Mouse (Mus musculus) induced T-regulatory cell, adult 2 months (primary cell): Measurements from ENCODE around the gene Gabrr1.
A peak's percentile ranks its signal among the peaks of the same experiment; 100 is the strongest.
"Not testable (repeated sequence)": the region's sequence is repeated elsewhere in the genome, so short reads cannot be mapped to it uniquely, and the experiment has no call there.

Source experiments
- DNase-seq: peaks from one replicate; pipeline ENCODE4 v3.0.0-alpha.2; 2012; ENCODE audit warnings: low read depth

The Gabrr1 gene

GRCm38 (mm10) chr4:33132221-33132620 lies at the start of gene Gabrr1:
Gene Gabrr1 (plus strand): TSS chr4:33132521.
- DNase-seq = no peak

GRCm38 (mm10) chr4:33099118-33099694 lies 33.1 kb upstream of the Gabrr1 start:
- no peak for DNase-seq

DNA sequence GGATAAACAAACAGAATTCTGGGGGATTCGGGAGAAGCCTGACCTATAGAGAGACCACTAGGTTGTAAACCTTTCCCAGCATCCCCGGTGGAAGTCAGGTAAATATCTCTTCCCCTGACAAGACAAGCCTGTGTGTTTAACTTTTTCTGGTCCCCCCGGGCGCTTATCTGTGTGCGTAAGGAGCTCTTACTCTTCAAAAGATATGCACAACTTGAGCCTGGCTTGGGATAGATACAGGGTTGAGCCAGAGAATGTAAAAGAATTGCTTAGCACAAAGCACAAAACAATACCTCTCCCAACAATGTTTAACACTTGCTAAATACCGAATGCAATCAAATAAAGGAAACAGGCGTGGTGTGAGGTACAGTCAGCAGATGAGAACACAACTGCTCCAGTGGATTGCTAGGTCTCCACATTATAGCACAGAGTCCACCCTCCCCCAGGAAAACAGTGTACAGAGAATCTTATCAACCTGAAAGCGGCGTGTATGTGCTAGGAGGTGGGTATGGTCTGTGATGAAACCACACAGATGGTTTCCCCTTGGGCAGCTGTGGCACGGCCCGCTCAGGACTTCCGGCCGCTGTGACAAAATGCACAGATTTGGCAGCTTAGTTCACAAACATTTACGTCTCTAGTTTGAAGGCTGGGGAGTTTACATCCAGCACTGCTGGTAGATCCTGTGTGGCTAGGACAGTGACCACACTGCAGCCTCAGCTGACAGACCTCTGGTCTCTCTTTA lies 22.4 kb upstream of the Gabrr1 start:
- peak; percentile 59 for DNase-seq

- peak; percentile 32 for DNase-seq
Observed at GRCm38 (mm10) chr4:33110845-33111244, 21.5 kb upstream of the Gabrr1 start.

GRCm38 (mm10) chr4:33111358-33111757 lies 21.0 kb upstream of the Gabrr1 start:
- DNase-seq = no peak

GRCm38 (mm10) chr4:33112866-33113265 lies 19.5 kb upstream of the Gabrr1 start:
- not testable (repeated sequence) for DNase-seq

DNA sequence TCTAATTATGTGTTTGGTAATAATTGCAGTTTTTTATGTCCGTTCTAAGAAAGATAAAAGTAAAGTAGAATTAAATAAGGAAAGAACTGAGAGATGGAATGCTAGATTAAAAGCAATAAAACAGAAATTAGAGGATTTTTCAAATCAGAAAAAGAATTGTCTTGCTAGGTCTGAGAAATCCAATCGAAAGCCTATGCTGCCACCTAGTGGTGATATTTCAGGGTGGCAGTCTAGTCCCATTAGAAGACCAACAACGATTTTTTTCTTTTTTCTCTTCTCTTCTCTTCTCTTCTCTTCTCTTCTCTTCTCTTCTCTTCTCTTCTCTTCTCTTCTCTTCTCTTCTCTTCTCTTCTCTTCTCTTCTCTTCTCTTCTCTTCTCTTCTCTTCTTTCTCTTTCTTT lies 13.2 kb upstream of the Gabrr1 start:
- DNase-seq = peak; percentile 89

DNA sequence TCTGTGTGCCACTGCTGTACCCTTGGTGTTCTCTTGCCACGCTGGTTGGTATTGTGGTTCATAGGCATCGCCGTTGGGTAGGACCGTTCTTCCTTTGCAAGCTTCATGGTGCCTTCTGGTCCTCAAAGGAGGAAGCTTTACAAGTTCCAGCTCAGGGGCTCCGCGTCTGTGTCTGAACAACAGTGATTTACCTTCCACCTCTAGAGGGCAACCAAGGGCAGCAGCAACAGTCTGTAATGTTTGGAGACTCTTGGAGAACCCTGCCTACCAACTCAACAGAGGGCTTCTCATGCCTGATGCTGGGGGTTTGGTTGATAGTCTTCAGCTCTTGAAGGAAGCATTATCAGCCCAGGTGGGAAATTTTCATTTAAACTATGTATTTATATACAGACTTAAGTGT lies 7.8 kb upstream of the Gabrr1 start:
- peak; percentile 72 for DNase-seq

GRCm38 (mm10) chr4:33125409-33126084 lies 6.8 kb upstream of the Gabrr1 start:
- DNase-seq = no peak

GRCm38 (mm10) chr4:33146679-33147291 lies 14.5 kb downstream of the Gabrr1 start:
- DNase-seq = peak; percentile 64

DNA sequence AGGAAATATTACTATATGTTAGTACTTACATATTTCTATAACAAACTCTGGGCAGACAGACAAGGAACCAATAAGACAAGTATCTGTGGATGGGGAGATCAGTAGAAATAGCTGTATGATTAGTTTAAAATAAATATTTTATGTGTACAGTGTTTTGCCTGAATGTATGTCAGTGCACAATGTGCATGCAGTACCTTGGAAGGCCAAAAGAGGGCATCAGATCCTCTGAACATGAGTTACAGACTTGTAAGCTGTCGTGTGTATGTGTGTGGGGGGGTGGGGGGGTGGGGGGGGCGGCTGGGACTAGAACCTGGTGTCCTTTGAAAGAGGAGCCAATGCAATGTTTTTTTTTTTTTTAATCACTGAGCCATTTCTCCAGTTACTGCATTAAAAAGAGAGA lies 15.5 kb downstream of the Gabrr1 start:
- peak; percentile 87 for DNase-seq

DNA sequence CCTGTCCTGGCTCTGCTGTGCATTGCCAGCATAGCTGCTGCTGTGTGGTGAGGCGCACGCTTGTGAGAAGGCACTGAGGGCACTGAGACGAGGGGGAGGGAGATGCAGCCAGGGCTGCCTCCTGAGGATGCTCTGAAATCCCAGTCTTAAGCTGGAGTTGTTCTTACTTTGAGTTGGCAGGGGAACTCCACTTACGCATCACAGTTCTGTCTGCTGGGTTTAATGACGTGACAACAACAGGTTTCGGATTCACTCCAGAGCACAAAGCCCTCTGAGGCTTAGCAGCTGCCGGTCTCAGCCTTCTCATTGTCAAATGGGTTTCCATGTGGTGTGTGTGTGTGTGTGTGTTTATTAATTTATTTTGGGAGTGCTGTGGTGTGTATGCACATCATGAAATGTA lies 16.8 kb downstream of the Gabrr1 start:
- peak; percentile 29 for DNase-seq

DNA sequence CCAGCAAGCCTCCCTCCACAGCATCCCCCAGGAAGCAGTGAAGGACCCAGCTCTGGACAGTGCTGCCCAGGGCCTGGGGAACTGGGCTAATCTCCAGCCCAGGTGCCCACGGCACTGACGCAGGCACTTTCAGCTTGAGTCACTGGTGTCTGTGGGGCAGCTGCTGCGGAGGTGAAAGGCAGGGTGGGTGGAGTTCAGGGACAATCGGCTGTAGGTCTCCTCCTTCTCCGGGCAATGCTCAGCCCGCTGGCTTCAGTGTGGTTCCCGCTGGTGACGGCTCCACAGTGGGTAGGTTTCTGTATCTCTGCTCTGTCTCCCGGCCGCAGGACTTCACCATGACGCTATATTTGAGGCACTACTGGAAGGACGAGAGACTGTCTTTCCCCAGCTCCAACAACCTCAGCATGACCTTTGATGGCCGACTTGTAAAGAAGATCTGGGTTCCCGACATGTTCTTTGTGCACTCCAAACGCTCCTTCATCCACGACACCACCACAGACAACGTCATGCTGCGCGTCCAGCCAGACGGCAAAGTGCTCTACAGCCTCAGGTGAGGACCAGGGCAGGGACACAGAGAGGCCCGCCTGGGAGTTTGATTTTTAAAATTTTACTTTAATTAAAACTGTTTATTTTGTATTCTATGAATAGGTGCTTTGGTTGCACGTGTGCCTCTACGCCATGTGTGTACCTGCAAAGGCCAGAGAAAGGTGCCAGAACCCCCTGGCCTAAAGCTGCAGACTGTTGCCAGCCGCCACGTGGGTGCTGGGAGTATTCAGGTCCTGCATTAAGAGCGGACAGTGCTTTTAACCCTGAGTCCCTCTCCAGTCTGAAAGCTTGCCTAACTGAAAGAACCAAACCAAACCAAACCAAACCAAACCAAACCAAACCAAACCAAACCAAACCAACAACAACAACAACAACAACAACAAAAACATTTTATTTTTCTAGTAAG lies 20.0 kb downstream of the Gabrr1 start:
- no peak for DNase-seq

- no peak for DNase-seq
Observed at GRCm38 (mm10) chr4:33183477-33183876, 51.2 kb downstream of the Gabrr1 start.

DNA sequence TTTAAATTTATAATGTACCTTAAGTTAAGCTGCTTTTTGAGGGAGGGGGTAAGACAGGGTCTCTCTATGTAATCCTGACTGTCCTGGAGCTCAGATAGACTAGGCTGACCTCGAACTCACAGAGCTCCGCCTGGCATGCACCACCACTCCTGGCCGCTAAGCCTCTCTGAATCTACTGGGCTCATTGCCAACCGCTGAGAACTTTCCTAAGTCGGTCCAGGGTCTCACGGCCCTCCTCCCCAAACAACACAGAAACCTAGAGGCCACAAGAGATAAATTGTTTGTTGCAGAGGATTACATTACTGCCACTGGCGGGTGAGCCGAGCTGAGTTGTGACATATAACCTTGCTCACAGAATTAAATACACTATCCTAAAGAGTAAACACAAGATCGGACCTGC lies 55.8 kb downstream of the Gabrr1 start:
- peak; percentile 22 for DNase-seq

- DNase-seq = peak; percentile 55
Observed at GRCm38 (mm10) chr4:33188781-33189734, 56.7 kb downstream of the Gabrr1 start.

- DNase-seq = peak; percentile 13
Observed at GRCm38 (mm10) chr4:33189735-33190036, 57.4 kb downstream of the Gabrr1 start, which contains the start of gene Pm20d2. Gene Pm20d2 (minus strand): TSS chr4:33189737.

- no peak for DNase-seq
Observed at GRCm38 (mm10) chr4:33198117-33198516, 65.8 kb downstream of the Gabrr1 start.

- peak; percentile 80 for DNase-seq
Observed at GRCm38 (mm10) chr4:33204682-33205081, 72.4 kb downstream of the Gabrr1 start.

DNA sequence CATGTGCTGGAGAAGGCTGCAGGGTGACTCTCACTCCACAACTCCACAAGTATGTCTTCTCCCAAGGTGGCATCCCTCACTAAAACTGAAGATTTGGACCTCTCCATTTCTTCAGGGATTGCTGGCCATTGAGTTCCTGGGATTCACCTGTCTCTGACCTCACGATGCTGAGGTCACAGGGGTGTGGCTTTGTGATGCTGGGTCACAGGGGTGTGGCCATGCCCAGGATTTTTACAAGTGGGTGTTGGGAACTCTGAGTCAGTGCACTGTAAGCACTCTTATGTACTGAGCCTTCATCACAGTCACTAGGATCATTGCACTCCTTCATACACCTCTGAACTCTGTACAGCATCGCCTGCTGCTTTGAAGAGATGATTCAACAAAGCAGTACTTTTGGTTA lies 75.2 kb downstream of the Gabrr1 start:
- no peak for DNase-seq
